Mouse (Mus musculus) adrenal gland, adult 8-10 months (tissue): Measurements from ENCODE around the gene Plxnd1. TPM values are rescaled to one million over a fixed set of nuclear protein-coding genes. Genes with fewer than 3 reads are reported as not detected.
A peak's percentile ranks its signal among the peaks of the same experiment; 100 is the strongest.

Experiments used
- DNase-seq: peaks from one replicate; pipeline ENCODE4 v3.0.0; 2022
- total RNA-seq, 4 experiments: library from RNA; stranded (reverse); gene quantifications; 2 replicates each; pipeline ENCODE4 v1.2.4; 2022

Gene Plxnd1
- total RNA-seq, 4 experiments from 2014 or later: 176 to 243 (median 208) TPM

DNA sequence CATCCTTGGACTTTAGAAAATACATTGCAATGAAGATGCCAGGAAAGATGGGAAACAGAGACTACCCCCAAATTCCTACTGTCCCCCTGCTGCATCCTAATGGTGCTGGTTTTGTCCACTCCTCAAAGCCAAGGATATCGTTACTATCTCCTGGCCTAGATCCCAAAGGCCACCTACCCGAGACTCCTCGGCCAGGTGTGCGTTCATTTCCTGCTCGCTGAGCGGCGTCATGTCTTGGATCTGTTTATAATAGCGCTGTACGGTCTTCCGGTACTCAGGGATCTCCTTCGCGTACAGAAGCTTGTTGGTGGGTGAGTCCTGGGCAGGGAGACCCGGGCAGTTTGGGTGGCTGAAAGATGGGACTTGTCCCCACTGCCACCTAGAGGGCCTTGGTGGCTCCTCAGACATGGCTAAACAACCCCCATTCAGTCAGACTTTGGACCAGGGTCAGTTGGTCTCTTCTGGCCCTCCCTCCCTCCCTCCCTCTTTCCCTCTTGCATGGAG, 38.3 kb downstream of the Plxnd1 start:
- DNase-seq: no peak

DNA sequence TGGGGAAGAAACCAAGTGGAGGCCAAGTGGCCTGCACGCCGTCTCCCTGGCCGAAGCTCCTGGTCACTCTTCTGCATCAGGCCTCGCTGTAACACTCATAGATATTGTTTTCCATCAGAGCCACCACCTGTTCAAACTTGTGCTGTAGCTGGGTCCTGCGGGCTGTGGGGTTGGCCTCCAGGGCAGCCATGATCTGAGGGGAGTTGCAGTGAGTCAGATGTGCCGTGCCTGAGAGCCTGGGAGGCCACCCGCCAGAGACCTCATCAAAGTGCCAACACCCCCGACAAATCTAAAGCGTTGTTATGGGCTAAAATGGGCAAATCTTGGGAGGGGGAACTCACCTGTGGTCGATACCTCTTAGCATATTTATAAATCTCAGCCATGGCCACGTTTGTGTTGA, 39.1 kb downstream of the Plxnd1 start:
- DNase-seq: no peak

DNA sequence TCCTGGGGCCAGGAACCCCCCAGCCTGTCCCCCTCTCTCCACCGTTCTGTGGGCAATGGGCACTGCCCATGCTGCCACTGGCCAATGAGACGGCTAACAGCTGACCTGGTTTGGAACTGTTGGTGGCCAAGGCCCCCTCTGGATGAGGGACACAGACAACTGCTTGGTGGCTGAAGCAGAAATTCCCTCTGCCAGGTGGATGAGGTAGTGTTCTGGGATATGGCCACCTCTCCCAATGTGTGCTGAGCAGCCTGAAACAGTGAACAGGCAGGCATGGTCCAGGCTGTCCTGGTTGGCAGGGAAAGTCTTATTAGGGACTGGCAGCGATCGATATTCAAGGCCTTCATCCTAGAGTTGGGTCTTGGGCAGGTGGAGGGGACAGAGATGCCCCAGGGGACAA, 39.6 kb downstream of the Plxnd1 start:
- no peak for DNase-seq

DNA sequence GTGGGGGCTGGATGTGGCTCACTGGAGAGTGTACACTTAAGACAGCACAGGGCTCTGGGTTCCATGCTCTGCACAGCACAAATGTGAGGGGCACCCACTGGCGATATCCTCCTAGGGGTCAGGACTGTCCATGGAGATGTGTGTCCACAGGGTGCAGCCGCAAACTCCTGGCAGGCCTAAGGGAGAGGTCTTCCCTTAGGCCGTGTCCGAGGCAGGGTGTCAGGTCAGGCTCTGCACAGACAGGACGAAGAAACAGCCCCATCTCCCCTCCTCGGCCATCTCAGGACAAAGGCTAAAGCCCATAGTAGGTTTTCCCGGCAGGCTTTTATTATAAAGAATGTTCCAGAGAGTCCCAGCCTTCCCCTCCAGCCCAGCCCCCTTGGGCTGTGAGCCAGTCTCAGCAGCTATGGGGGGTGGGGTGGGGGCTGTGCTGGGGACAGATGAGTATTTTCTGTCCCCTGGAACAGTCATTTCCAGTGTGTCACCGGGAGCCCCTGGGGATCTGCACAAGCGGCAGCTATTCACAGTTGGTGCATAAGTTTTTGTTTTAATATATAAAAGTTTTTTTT, 40.2 kb downstream of the Plxnd1 start:
- DNase-seq: no peak

DNA sequence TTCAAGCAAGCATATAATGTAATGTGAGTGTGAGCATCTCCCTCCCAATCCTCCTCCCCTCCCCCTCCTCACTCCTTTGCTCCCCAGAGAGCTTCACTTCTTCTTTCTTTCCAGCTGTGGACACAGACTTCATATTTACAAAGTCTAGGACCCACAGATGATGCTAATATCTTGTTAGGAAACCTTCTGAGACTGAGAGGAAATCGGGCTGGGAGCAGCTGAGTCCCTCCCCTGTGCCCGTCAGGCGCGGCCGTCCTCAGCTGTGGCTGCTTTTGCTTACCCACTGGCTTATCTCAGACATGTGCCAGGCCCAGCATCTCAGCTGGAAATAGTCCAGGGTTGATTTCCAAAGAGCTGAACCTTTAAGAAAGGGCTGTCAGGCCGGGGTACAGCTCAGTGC, 48.4 kb downstream of the Plxnd1 start:
- no peak for DNase-seq

DNA sequence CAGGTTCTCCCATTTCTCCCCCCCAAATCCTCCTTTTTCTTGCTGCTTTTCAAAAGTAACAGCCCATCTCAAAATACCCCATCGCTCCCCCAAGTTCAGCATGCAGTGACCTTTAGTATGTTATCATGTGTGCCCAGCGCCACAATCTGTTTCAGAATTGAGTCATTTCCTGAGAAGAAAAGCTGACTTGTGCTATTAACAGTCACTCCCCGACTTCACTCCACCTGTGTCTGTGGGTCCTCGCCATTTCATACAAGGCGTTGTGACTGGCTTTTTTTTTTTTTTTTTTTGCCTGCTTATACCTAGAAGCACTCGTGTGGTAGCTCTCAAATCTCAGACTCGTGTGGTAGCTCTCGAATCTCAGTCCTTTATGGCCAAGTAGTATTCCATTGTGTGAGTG, 49.2 kb downstream of the Plxnd1 start:
- DNase-seq: no peak

DNA sequence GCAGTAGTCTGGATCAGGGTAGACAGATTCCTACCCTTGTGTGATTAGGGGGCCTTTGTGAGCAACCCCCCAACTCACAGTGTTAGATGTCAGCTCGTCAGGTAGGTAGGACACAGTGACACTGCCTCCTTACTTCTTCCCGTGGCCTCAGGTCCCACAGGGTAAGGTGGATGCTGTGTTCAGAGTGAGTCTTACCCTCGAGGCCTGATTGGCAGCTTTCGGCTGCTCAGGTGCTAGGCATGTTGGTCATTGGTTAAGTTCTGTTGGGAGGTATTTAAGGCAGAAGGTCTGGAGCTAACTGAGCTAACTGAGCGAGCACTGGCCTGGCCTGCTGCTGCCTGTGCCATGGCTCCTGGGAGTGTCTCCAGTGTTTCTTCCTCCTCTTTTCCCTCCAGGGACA, 50.2 kb downstream of the Plxnd1 start, which contains the start of gene H1foo:
TSS of gene H1foo (plus strand) at position 301 of the 400 bp plus-strand sequence.
- DNase-seq: no peak

DNA sequence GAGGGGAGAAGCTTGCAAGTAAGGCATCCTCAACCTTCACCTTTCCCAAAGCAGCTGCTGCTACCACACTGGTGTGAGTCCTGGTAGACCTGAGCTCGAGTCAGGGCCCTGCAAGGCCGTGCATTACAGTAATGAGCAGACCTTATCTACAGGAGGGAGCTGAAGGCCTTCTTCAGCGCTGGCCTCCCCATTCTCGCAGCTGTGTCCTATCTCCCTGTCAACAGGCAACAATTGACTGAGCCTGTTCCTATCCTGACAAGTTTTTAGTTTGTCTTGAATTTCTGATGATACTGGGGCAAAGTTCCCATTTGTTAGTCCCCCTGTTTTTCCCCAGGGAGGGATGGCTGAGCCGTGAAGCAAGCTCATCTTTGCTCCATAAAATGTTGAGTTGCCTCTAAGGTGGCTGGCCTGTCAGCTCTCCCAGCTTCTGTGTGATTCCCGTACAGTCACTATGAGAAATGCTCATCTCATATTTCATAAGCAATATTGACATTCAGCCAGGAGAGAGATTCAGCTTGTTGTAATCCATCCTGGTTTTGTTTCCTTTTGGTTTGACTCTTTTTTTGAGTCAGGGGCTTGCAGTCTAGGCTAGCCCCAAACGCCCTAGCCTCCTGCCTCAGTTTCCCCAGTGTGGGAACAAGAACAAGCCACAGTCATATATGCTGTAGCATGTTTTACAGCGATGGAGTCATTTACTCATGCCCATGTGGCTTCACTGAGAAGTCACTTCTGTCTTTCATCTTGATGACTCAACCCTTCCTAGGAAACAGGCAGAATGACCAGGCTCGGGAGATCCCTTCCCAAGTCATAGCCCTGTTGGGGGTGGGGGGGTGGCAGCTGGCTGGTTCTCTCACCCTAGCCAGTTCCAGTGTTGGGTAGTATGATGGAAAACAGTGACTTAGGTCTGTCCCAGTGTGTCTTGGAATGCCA, 51.0 kb downstream of the Plxnd1 start:
- DNase-seq: no peak

DNA sequence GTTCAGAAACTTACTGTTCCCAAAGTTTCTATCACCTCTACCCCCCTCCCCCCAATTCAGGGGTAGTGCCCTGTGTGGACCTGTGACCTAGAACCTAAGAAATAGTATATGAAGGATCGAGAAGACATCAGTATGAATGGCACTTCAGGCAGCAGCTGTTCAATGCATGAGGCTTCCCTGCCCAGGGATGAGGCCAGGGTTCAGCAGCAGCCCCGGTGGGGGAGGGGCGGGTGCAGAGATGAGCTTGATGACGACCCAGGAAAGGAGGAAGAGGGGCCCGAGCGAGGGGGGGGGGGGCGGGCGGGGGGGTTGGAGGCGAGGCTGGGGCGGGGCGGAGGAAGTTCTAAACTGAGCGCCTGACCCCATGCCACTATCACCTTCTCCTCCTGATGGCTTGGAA, 53.7 kb downstream of the Plxnd1 start:
- no peak for DNase-seq

DNA sequence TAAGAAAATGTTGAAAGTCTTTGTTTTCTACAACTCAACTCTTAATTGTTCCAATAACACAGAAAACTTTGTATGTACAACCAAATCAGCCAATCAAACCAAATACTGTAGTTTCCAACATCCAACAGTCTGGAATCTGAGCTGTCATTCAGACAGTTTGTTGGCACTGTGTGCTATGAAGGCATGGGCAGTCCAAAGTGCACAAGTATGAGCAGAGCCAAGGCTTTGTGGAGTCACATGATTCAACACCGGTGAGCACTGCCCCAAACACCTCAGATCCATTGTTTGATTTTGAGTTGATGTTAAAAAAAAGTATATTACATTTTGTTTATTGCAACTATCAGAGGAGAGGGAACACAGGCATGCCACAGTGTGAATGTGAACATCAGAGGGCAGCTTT, 54.2 kb downstream of the Plxnd1 start:
- DNase-seq: no peak

DNA sequence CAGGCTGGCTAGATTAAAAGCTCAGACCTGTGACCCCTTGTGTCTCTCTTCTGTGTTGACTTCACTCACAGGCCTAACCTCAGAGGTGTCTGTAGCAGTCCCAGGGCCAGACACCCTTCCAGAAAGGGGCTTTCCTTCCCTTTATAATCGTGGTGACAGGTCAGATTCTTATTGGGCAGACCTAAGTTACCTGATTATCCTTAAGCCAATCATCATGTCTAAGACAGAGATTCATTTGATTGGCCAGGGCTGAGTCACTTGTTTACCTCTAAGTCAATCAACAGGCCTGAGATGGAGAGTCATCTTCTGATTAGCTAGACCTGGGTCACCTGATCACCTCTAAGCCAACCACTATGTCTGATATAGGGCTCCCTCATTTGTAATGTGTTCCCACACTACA, 56.0 kb downstream of the Plxnd1 start:
- no peak for DNase-seq

DNA sequence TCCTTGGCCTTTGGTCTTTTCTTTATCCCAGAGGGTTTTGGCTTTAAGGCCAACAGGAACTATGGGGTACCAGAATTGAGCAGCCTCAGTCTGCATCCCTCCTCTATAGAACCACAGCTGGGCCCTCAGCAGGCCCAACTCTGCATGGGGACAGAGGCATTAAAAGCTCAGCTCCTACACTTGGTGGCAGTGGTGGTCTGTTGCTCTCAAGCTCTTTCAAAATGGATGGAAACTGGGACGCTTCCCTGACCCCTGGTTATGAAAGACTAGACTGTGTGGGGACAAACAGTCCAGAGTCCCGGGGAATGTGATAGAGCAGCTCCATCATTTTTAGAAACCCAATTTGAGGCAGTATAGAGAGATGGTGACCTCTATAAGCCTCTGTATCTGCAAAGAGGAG, 56.8 kb downstream of the Plxnd1 start:
- DNase-seq: no peak

DNA sequence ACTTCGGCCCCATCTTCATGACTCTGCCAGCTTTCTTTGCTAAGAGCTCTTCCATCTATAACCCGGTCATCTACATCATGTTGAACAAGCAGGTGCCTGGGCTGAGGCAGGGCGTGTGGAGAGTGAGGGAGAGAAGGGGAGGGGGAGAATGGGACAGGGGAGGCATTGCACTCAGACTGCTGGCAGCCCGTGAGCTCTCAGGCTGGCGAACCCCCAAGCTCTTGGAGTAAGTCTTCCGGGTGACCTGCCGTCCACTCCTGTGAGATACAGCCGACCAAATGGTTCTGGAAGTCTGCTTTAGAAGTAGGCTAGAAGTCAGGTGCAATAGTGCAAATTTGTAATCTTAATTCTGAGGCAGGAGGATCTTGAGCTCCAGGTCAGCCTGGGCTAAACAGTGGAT, 59.3 kb downstream of the Plxnd1 start:
- DNase-seq: no peak

DNA sequence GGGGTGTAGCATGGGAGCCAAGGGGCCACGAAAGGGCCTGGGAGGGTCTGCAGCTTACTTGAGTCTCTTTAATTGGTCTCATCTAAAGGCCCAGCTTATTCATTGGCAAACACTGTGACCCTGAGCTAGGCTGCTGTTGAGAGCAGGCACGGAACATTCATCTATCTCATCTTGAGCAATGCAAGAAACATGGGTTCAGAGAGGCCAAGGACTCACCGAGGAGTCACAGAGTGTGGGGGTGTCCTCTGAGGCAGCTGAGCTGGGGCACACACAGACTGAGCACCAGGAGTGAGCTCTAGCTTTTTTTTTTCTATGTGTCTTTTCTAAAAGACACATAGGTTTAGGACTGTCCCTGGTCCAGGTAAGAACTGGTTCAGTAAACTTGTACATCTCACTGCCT, 62.4 kb downstream of the Plxnd1 start:
- DNase-seq: peak; percentile 87

DNA sequence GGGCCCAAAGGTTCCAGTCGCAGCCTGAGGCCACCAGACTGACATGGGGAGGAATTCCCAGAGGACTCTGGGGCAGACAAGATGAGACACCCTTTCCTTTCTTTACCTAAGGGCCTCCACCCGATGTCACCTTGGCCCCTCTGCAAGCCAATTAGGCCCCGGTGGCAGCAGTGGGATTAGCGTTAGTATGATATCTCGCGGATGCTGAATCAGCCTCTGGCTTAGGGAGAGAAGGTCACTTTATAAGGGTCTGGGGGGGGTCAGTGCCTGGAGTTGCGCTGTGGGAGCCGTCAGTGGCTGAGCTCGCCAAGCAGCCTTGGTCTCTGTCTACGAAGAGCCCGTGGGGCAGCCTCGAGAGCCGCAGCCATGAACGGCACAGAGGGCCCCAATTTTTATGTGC, 63.2 kb downstream of the Plxnd1 start, which contains the start of gene Rho:
TSS of gene Rho (plus strand) at position 110 of the 400 bp plus-strand sequence.
- no peak for DNase-seq

DNA sequence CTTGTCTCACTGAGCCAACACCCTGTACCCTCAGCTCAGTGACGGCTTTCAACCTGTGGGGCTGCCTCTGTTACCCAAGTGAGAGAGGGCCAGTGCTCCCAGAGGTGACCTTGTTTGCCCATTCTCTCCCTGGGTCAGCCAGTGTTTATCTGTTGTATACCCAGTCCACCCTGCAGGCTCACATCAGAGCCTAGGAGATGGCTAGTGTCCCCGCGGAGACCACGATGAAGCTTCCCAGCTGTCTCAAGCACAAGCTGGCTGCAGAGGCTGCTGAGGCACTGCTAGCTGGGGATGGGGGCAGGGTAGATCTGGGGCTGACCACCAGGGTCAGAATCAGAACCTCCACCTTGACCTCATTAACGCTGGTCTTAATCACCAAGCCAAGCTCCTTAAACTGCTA, 64.8 kb downstream of the Plxnd1 start:
- no peak for DNase-seq

DNA sequence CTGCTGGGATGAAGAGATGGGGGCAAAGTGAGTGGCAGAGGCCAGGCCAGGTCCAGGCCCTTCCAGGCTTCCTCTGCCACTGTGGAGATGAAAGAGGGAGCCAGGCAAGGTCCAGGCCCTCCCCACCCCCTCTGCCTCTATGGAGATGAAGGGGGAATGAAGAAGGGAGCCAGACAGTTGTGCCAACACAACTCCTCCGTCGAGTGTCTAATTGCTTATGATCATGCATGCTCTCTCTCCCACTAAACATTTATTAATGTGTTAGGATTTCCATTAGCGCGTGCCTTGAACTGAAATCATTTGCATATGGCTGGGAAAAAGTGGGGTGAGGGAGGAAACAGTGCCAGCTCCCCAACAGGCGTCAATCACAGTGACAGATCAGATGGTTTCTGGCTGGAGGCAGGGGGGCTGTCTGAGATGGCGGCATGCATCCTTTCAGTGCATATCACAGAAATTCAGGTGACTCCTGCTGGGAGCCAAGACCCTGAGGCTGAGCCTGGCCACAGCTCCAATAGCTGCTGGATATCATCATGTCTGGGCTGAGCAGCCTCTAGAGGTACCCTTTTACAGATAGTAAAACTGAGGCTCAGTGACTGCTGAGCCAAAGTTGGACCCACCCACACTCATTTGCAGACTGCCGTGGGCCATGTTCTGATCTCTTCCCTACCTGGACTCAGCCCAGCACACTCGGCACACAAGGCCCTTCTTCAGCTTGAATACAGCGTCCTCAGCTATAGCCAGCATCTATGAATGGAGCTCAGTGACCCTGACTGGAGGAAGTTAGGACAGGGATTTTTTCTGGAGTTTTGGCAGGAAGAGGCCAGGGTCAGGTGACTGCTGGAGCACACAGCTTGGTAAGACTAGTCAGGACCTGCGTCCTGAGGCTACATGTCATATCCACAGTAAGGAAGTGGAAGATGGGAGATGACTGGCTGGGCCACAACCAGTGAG, 67.2 kb downstream of the Plxnd1 start:
- DNase-seq: peak; percentile 55

DNA sequence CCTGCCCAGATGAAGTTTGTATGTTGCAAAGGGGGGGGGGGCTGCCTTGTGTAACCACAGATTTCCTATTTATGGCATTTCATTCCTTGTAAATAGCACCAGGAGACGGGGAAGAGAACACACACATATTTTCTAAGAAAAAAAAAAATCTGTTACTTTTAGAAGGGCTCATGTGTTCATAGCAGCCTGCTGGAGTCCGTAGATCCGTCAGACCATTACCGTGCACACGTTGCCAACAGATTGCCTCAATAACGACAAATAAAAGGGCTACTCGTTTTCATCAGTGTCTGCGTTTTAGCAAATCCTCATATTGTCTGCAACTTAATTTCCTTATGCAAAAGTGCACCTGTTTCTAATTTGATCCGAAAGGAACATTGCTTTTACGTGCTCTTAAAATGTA, 68.4 kb downstream of the Plxnd1 start:
- no peak for DNase-seq

DNA sequence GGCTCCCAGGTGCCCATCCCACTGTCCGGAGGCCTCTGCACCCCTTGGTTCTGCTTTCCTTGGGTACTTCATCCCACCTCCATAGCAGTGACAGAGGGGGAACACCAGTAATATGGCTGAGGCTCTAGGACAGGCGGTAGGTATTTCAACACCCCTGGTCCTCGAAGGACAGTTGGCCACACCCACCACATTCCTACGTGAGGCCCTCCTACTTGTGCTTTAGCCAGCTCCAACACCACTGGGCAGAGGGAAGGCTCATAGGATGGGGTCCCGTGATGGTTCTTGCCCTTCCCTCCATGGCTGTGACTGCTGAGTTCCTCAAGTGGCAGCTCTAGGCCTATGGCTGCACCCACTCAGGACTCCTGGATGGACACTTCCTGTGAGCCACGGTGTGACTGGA, 70.0 kb downstream of the Plxnd1 start:
- DNase-seq: no peak

DNA sequence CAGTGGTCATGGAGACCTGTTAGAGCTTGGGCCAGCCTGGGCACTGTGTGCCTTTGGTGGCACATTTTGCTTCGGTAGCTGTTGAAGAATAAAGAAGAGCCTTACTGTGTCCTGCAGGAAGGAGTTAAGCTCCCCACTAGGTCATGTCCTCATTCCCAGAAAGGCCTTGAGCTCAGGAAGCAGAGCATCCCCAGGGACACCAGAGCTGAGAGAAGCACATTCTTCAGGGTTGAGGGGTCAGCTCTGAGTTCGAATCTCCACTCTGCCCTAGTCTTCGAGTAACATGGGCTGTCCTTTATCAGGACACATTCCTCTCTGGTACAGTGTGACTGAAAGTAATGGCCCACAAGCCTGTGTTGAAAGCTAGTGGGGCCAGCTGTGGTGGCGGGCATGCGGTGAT, 74.9 kb downstream of the Plxnd1 start:
- DNase-seq: no peak

DNA sequence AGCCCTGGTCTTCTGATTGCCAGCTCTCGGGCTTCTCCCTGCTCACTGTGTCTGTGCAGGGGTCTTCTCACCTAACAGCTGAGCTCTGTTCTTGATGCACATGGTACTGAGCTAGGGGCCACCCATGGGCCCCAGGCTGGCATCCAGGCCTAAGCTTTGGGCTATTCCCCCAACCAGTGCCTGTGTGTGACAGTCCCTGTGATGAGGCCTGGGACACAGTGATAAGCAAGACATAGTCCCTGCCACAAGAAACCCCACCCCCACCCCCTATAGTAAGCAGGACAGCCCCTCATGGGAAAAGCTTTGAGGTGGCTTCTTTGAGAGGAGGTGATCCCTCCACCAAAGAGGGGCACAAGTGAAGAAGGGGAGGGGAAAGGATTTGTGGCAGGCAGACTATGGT, 76.2 kb downstream of the Plxnd1 start:
- no peak for DNase-seq

DNA sequence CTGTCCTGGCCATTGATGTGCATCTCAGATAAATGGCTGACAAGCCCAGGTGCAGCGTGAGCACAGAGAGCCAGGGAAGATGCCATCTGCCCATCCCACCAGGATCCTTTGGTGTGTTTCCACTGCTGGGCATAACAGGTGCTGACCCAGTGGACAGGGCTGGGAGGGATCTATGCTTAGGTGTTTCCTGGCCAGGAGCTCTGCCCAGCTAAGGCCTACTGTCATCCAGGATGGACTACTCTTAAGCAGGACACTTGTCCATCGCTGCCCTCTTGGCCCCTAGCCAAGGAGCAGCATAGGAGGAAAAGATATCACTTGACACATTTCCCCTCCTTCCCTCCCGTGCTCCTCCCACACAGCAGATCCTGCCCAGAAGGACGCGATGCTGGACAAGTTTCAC, 78.2 kb downstream of the Plxnd1 start:
- DNase-seq: no peak
